Mouse (Mus musculus) lung, embryonic 16.5 days (tissue): Measurements from ENCODE around the gene Thap4. TPM values are rescaled to one million over a fixed set of nuclear protein-coding genes. Genes with fewer than 3 reads are reported as not detected.

Experiments
- ATAC-seq: fragments of 200-750 bp; cut with Nextera tagmentation; 2 replicates; pipeline ENCODE4 v1.8.0; 2017; ENCODE audit warnings: low read depth, mild to moderate bottlenecking, moderate library complexity
- H3K27ac ChIP-seq: fragments of 300-500 bp; sonication (generic); 2 replicates; pipeline ENCODE4 v1.5.1; 2014; ENCODE audit warnings: mild to moderate bottlenecking, control low read depth, low read length
- H3K27me3 ChIP-seq: fragments of 300-500 bp; sonication (generic); 2 replicates; pipeline ENCODE4 v1.6.1; 2014; ENCODE audit warnings: low read depth, low read length, mixed read lengths; ENCODE audit not compliant: control insufficient read depth, insufficient read depth
- H3K36me3 ChIP-seq: fragments of 300-500 bp; sonication (generic); 2 replicates; pipeline ENCODE4 v1.6.1; 2014; ENCODE audit warnings: low read length; ENCODE audit not compliant: control insufficient read depth, insufficient read depth
- H3K4me1 ChIP-seq: fragments of 300-500 bp; sonication (generic); replicated peaks from 2 replicates; pipeline ENCODE4 v1.6.1; 2014; ENCODE audit warnings: low read length, mixed read lengths; ENCODE audit not compliant: control insufficient read depth, insufficient read depth
- H3K4me2 ChIP-seq: fragments of 300-500 bp; sonication (generic); 2 replicates; pipeline ENCODE4 v1.6.1; 2014; ENCODE audit warnings: low read depth, low read length, control low read depth
- H3K4me3 ChIP-seq: fragments of 300-500 bp; sonication (generic); 2 replicates; pipeline ENCODE4 v1.5.1; 2014; ENCODE audit warnings: mild to moderate bottlenecking, low read length, control low read depth
- H3K9ac ChIP-seq: fragments of 300-500 bp; sonication (generic); 2 replicates; pipeline ENCODE4 v1.6.1; 2014; ENCODE audit warnings: low read length, control low read depth
- H3K9me3 ChIP-seq: fragments of 300-500 bp; sonication (generic); 2 replicates; pipeline ENCODE4 v1.6.1; 2016; ENCODE audit warnings: low read length; ENCODE audit not compliant: control insufficient read depth
- WGBS: fragments of 180-500 bp; shearing (Covaris S2); extraction: QIAGEN DNeasy Blood & Tissue Kit; methylation state at CpG from one replicate; pipeline ENCODE4 v1.1.7; 2014; 5-methylcytosine and 5-hydroxymethylcytosine counted together
- polyA plus RNA-seq: library from polyadenylated mRNA; unstranded; fragments of >200 nt; fragmentation: Nextera tagmentation; extraction: Ambion mirVana; gene quantifications from 2 replicates; pipeline ENCODE4 v1.2.1, GENCODE M21; 2015

Gene Thap4
- polyA plus RNA-seq = 47.2 and 49.7 TPM in 2 replicates

DNA sequence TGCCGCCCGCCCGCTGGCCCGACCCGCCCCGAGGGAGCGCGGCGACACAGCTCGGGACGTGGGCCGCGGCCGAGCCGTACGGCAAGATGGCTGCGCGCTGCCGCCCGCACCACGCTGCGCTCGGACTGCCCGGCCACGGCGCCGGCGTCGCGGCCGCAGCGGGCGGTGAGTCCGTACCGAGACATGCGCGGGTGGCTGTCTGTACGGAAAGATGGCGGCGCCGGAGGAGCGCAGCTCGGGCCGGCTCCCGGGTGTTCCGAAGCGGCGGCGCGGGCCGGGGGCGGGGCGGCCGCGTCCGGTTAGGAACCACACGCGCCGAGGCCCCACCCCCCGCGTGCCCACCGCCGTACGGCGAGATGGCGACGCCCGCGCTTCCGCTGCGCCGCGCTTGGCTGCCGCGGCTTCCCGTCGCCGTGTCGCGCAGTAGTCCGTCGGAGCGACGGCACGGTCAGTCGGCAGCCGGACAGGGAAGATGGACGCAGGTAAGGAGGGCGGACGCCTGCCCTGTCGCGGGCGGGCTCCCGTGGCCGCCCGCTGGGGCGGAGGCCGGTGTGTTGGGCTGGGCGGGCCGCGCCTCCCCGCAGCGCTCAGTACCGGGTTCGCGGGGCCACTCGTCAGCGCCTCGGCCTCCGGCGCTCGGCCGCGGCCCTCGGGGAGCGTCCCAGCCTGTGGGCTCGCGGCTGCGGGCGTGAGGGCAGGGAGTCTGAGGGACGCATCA, at the start of gene Thap4:
TSS of gene Thap4 (minus strand) at position 292 of the 718 bp plus-strand sequence.
- Histone ChIP-seq H3K9me3 (no peaks in the 10 kb centered on the region), H3K4me2 (peak within 1 kb of the TSS; percentile 91), H3K9ac (peak within 1 kb of the TSS; percentile 94), H3K4me1 (peaks cover 12% of the 10 kb centered on the region), H3K4me3 (peak within 1 kb of the TSS; percentile 99), H3K27me3 (no peaks in the 10 kb centered on the region), H3K36me3 (peaks cover 6% of the 10 kb centered on the region), H3K27ac (peak within 1 kb of the TSS; percentile 94)
- ATAC-seq = peak; percentile 94
- under 1% methylated on average over 69 of the region's 121 CpGs for WGBS

DNA sequence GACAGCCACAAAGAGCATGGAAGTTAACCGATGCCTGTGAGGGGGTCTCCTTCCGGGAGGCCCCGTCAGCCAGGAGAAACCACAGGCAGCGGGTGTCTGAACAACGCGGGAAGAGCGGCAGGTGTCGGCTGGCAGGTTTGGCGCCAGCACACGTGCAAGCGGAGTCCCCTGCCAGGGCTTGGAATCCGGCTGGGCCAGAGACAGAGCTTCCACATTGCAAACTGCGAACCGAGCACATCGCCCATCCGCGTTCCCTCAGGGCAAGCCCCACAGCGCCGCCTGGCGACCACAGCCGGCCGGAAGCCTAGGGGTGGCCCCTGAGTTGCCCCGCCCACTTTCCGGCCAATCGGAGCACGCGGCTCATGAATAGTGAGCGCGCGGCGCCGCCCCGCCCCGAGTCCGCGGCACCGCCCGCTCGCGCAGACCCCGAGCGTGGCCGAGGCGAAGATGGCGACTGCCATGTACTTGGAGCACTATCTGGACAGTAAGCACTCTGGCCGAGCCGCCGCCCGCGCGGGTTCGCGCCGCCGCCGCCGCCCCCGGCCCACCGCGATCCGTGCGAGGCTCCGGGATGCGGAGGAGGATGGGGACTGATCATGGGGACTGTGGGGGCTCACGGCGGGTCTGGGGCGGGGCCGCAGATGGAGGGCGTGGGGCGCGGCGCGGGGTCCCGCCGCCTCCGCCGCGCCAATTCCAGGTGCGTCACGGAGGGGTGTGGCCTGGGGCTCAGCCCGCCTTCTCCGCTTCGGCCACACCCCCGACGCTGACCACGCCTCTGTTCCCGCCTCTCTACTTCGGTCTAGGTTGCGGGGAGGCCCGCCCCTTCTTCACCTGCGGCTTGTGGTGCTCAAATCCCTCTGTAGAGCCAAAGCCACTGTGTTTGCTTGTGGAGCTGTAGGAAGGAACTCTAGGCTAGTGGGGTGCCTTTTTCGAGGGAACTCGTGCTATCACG, 49.2 kb upstream of the Thap4 start, which contains the start of gene Ing5:
TSS of gene Ing5 (plus strand) at position 410 of the 952 bp plus-strand sequence.
- H3K4me3 ChIP-seq = peak within 1 kb of the TSS; percentile 85
- under 1% methylated on average over 59 of the region's 94 CpGs for WGBS
- ATAC-seq = peak; percentile 94

DNA sequence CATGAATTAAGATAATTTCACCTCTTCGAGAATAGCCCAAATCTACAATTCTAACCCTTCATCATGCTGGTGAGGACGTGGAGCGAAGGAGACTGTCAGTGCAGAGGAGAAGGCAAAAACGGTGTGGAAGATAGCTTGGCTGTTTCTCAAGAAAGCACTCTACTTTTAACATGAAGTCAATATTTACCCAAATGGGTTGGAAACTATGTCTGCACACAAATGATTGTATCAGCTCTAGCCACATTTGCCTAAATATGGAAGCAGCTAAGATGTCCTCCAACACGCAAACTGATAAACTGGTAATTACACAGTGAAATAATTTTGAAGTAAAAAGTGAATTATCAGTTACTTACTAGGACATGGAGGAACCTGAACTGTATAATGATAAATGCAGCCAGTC, 48.1 kb upstream of the Thap4 start:
- Histone ChIP-seq H3K4me2 (peak overlapping the region; percentile 90), H3K27me3 (no peaks in the 10 kb centered on the region), H3K9me3 (no peaks in the 10 kb centered on the region), H3K36me3 (peaks cover 29% of the 10 kb centered on the region), H3K27ac (peak overlapping the region; percentile 93; the same call in 1 of the 2 replicates), H3K4me3 (no peak overlapping the region; the same call in 1 of the 2 replicates), H3K9ac (no peak overlapping the region), H3K4me1 (peaks cover 33% of the 10 kb centered on the region)
- 75% methylated on average over 5 of the region's 5 CpGs for WGBS
- ATAC-seq = no peak

More for the DNA sequence above, 49.2 kb upstream of the Thap4 start, which contains the start of gene Ing5:
- H3K9me3 ChIP-seq = no peaks in the 10 kb centered on the region
- H3K27me3 ChIP-seq = no peaks in the 10 kb centered on the region
- peaks cover 34% of the 10 kb centered on the region for H3K36me3 ChIP-seq
- H3K4me1 ChIP-seq = peaks cover 33% of the 10 kb centered on the region
- H3K9ac ChIP-seq = peak within 1 kb of the TSS; percentile 91
- peak within 1 kb of the TSS; percentile 98 for H3K27ac ChIP-seq
- H3K4me2 ChIP-seq = peak within 1 kb of the TSS; percentile 90

DNA sequence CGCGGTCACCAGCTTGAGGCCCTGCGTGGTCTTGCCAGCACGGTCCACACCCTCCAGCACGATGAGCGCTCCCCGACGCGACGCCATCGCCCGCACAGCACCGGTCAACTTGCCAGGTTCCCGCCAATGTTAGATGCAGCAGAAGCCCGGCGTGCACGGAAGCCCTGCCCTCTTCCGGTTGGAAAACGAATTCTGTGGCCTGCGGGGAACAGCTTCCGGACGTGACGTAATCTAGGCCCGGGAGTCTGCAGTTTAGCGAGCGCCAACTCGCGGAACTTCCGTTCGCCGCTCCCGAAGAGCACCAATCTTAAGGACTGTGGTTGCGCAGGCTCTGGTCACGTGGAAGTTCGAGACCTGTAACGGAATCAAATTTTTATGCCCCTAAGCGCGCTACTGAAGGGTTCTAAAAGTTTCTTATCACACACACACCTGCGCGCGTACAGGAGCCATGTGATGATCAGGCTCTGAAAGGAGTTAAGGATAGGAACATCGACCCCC, 47.1 kb upstream of the Thap4 start, which contains the start of gene Dtymk:
TSS of gene Dtymk (minus strand) at position 194 of the 498 bp plus-strand sequence.
- Histone ChIP-seq H3K27ac (peak within 1 kb of the TSS; percentile 93), H3K36me3 (peaks cover 29% of the 10 kb centered on the region), H3K9me3 (no peaks in the 10 kb centered on the region), H3K4me2 (peak within 1 kb of the TSS; percentile 85), H3K4me1 (peaks cover 33% of the 10 kb centered on the region), H3K4me3 (peak within 1 kb of the TSS; percentile 92), H3K27me3 (no peaks in the 10 kb centered on the region), H3K9ac (peak within 1 kb of the TSS; percentile 88)
- WGBS = 0% methylated on average over 42 of the region's 42 CpGs
- peak; percentile 69 for ATAC-seq

DNA sequence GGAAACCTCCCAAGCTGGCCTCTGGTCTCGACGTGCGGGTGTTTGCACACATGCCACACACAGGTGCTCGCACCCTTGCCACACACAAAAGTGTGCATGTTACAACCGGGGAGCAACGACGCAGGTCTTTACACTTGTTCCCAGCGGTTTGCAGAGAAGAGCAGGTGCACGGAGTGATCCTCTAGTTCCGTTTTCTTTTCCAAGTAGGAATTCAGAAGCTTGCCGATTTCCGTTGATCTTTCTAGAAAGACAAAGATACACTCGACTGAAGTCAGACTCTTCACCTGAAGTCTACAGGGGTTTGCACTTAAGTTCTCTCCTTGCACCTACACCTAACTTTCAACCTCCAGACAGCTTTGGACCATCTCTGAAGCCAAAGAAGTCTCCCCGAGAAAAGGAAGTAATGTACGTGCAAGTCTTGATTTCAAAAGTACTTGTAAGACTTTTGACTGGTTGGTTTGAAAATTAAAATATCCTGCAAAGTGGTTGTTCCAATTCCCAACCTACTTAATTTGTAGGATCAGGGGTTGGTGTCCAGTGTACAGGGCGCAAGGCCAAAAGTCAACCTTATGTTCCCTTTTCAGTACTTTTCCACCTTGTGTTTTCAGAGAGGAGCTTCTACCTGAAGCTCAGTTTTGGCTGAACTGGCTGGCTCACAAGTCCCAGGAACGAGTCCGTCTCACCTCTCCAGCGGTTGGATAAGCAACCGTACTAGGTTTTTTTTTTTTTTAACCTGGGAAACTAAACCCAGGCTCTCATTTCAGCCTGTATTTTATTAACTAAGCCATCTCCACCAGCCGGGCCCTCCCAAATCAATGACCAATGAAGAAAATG, 46.2 kb upstream of the Thap4 start:
- no peak for ATAC-seq

DNA sequence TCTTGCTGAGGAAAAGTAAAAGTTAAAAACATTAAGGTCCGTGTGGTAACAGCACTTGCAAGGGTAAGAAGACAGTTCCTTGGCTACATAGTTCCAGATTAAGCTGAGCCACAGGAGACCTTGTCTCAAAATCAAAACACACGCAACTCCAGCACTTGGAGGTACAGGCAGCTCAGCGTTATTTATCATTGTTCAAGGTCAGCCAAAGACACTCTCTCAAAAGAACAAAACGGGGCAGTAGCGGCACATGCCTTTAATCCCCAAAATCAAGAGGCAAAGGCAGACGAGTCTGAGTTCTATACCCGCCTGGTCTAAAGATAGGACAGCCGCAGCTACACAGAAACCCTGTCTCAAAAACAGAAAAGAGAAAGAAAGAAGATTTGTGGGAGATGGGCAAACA, 41.2 kb upstream of the Thap4 start:
- H3K9ac ChIP-seq = no peak overlapping the region
- H3K4me3 ChIP-seq = no peak overlapping the region
- no peak overlapping the region for H3K27ac ChIP-seq
- peaks cover 7% of the 10 kb centered on the region for H3K4me1 ChIP-seq
- no peaks in the 10 kb centered on the region for H3K9me3 ChIP-seq
- peaks cover 54% of the 10 kb centered on the region for H3K36me3 ChIP-seq
- no peaks in the 10 kb centered on the region for H3K27me3 ChIP-seq
- no peak overlapping the region for H3K4me2 ChIP-seq
- WGBS = 76% methylated on average over 8 of the region's 8 CpGs
- ATAC-seq = no peak

More for the DNA sequence above, 46.2 kb upstream of the Thap4 start:
- peaks cover 20% of the 10 kb centered on the region for H3K36me3 ChIP-seq
- H3K4me3 ChIP-seq = peak overlapping the region; percentile 92
- peaks cover 33% of the 10 kb centered on the region for H3K4me1 ChIP-seq
- H3K9me3 ChIP-seq = no peaks in the 10 kb centered on the region
- WGBS = 66% methylated on average over 21 of the region's 21 CpGs
- H3K4me2 ChIP-seq = peak overlapping the region; percentile 85
- H3K27ac ChIP-seq = peak overlapping the region; percentile 93
- peak overlapping the region; percentile 88 for H3K9ac ChIP-seq
- no peaks in the 10 kb centered on the region for H3K27me3 ChIP-seq

DNA sequence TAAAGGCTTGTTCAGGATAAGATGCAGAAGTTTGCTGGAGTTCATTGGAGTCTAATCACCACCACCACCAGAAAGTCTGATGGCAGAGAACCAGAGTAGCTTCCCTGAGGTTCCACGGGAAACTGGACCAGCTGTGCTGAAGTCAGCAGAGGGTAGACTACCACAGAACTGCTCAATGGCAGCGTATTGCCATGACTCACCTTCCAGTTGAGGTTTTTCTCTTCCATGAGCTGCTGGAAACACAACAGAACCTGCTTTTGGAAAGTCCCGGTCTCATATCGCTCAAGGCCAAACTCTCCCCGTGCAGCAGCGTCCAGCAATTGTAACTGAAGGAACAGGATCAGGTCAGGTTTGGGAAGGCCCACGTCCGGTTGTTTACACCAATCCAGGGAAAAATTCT, 39.9 kb upstream of the Thap4 start:
- H3K27ac ChIP-seq = no peak overlapping the region
- WGBS = 88% methylated on average over 8 of the region's 8 CpGs
- no peaks in the 10 kb centered on the region for H3K27me3 ChIP-seq
- no peaks in the 10 kb centered on the region for H3K9me3 ChIP-seq
- H3K4me1 ChIP-seq = no peaks in the 10 kb centered on the region
- H3K4me3 ChIP-seq = no peak overlapping the region
- H3K36me3 ChIP-seq = peaks cover 51% of the 10 kb centered on the region
- H3K4me2 ChIP-seq = no peak overlapping the region
- H3K9ac ChIP-seq = no peak overlapping the region
- no peak for ATAC-seq

DNA sequence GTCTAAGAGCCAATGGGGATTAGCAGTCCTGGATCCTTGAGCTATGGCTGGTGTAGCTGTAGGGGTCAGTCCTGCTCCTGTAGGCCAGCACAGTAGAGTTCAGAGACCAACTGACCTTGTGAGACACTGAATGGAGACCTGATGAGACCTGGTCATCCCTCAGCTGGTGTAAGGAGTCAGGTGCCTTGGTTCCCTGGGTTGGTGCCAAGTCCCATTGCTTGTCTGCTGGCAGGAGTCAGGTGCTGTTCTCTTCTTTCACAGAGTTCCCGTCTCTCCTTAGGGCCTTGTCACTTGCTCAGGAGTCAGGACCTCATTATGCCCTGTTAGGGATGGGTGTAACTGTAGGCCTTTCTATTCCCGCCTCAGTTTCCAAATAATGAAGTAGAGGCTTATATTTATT, 32.2 kb upstream of the Thap4 start:
- H3K9me3 ChIP-seq = no peaks in the 10 kb centered on the region
- H3K36me3 ChIP-seq = peaks cover 50% of the 10 kb centered on the region
- WGBS = 89% methylated on average over 2 of the region's 2 CpGs
- no peak overlapping the region for H3K27ac ChIP-seq
- no peak overlapping the region for H3K4me3 ChIP-seq
- no peaks in the 10 kb centered on the region for H3K4me1 ChIP-seq
- H3K27me3 ChIP-seq = no peaks in the 10 kb centered on the region
- H3K4me2 ChIP-seq = no peak overlapping the region
- H3K9ac ChIP-seq = no peak overlapping the region
- ATAC-seq = no peak
